34 mouse cellular contexts compared by ENCODE assay signal in the genomic region with DNA sequence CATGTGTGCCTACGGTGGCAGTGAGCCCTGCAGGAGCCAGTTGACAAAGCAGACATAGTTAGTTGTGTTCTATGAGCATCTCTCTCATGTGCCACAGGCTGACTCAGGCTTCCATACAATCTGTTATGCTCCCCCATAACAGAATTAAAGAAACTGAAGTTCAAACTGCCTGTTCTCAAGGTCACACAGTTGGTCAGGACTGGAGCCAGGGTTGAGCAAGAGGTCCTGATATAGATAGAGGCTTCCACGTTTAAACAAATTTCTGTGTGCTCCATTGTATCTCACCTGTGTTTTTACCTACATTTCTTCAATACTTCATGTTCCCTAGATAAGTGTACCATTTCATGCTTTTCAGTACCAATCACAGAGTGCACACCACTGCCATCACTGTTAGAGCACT.
"Had no signal": no experiment of that assay in that cellular context is flagged by ENCODE, and none has a peak within 500 bp of the region (broad histone marks: within the 10 kb centered on the region; RNA-seq: fewer than 3 reads in every experiment).

No protein-coding gene starts in this region.

- H3K27ac ChIP-seq: heart, embryonic 10.5 days; heart, embryonic 13.5 days; heart, embryonic 15.5 days; hindbrain, embryonic 10.5 days; hindbrain, embryonic 12.5 days; hindbrain, embryonic 13.5 days; hindbrain, embryonic 14.5 days; hindbrain, embryonic 15.5 days; hindbrain, postnatal 0 days; intestine, embryonic 15.5 days; kidney, embryonic 15.5 days; kidney, postnatal 0 days; layer of hippocampus, adult 2 months had no signal

- H3K4me3 ChIP-seq: heart, embryonic 10.5 days; heart, embryonic 12.5 days; heart, embryonic 13.5 days; heart, embryonic 15.5 days; hindbrain, embryonic 10.5 days; hindbrain, embryonic 12.5 days; hindbrain, embryonic 13.5 days; hindbrain, embryonic 15.5 days; intestine, embryonic 15.5 days; kidney, embryonic 15.5 days; layer of hippocampus, adult 2 months had no signal

- H3K36me3 ChIP-seq: heart, embryonic 10.5 days; heart, embryonic 12.5 days; heart, embryonic 13.5 days; heart, embryonic 15.5 days; hindbrain, embryonic 10.5 days; hindbrain, embryonic 12.5 days; hindbrain, embryonic 13.5 days; hindbrain, embryonic 15.5 days; intestine, embryonic 15.5 days; kidney, embryonic 15.5 days had no signal

- H3K4me2 ChIP-seq: heart, embryonic 11.5 days; heart, embryonic 12.5 days; heart, embryonic 13.5 days; heart, embryonic 15.5 days; hindbrain, embryonic 12.5 days; hindbrain, embryonic 13.5 days; hindbrain, embryonic 14.5 days; hindbrain, embryonic 15.5 days; intestine, embryonic 15.5 days; kidney, embryonic 15.5 days had no signal

- H3K9ac ChIP-seq: heart, embryonic 12.5 days; heart, embryonic 13.5 days; heart, embryonic 15.5 days; hindbrain, embryonic 12.5 days; hindbrain, embryonic 13.5 days; hindbrain, embryonic 14.5 days; hindbrain, embryonic 15.5 days; intestine, embryonic 15.5 days; kidney, embryonic 15.5 days had no signal

- H3K9me3 ChIP-seq: heart, embryonic 10.5 days; heart, embryonic 12.5 days; heart, embryonic 13.5 days; heart, embryonic 15.5 days; hindbrain, embryonic 10.5 days; hindbrain, embryonic 12.5 days; hindbrain, embryonic 13.5 days; hindbrain, embryonic 15.5 days; intestine, embryonic 15.5 days; kidney, embryonic 15.5 days had no signal

- ATAC-seq: hindbrain, embryonic 16.5 days; hindbrain, postnatal 0 days; inflammation-experienced regulatory T-cells, adult 6 months; intestine, embryonic 15.5 days; intestine, embryonic 16.5 days; intestine, postnatal 0 days had no signal

- H3K27me3 ChIP-seq: heart, embryonic 12.5 days; heart, embryonic 13.5 days; heart, embryonic 15.5 days; hindbrain, embryonic 12.5 days; hindbrain, embryonic 13.5 days; hindbrain, embryonic 15.5 days; intestine, embryonic 15.5 days; kidney, embryonic 15.5 days had no signal

- DNase-seq: heart, postnatal 10 days; heart, postnatal 36 days; heart, postnatal 4 days; kidney, adult 11 months; kidney, adult 18-20 months; kidney, adult 2 months; kidney, adult 8-10 months; kidney, adult 9 months; kidney, postnatal 10 days; kidney, postnatal 14 days; kidney, postnatal 25 days; kidney, postnatal 36 days; kidney, postnatal 4 days; layer of hippocampus, adult 9-11 months; layer of hippocampus, postnatal 36 days had no signal

- H3K4me1 ChIP-seq: hindbrain, embryonic 10.5 days; hindbrain, embryonic 12.5 days; hindbrain, embryonic 13.5 days; hindbrain, embryonic 15.5 days; intestine, embryonic 15.5 days had no signal
